Mouse (Mus musculus): ENCODE measurements at regions not wholly inside any gene's neighbourhood (a gene's known extent, or its start where the extent isn't known, plus 50 kb on each side); places are given as distances from the start of the nearest gene placed in this dataset.

DNA sequence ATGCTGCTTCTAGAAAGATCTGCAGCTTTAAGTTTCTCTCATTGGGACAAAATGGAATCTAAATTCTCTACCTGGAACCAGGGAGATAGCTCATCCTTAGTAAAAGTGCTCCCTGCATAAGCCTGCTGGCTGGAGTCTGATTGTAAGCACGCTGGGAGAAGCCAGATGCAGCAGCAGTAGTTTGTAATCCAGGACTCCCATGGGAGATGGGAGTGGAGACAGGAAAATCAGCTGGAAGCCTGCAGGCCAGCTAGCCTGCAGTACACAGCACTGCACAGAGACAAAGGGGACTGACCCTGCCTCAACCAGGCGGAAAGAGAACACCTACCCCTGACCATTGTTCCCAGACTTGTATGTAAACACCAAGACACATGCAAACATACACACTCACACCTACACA, 170.2 kb downstream of the Shq1 start:
- TF ChIP-seq EP300 (IDR thresholded peaks at IDR 0.05; ENCODE audit: low read depth) = no peak
- TF ChIP-seq CTCF (IDR thresholded peaks at IDR 0.05; ENCODE audit: low read depth) = no peak

Data from liver, postnatal 0 days (tissue).